Mouse (Mus musculus): ENCODE measurements around the gene Pla2g5. TPM values are rescaled to one million over a fixed set of nuclear protein-coding genes. Genes with fewer than 3 reads are reported as not detected.
"Not testable (repeated sequence)": the region's sequence is repeated elsewhere in the genome, so short reads cannot be mapped to it uniquely, and the experiment has no call there.

Gene Pla2g5
- total RNA-seq, 4 experiments from 2014 or later, result 1.8 to 4.8 (median 3.0) TPM

- no peak for DNase-seq (ENCODE audit: low spot score in 2 of 2)
Measured at GRCm38 (mm10) chr4:138858446-138858845, 4.8 kb downstream of the Pla2g5 start.

- DNase-seq (ENCODE audit: low spot score in 2 of 2), result no peak
Measured at GRCm38 (mm10) chr4:138857576-138857975, 5.7 kb downstream of the Pla2g5 start.

GRCm38 (mm10) chr4:138856491-138856890 lies 6.8 kb downstream of the Pla2g5 start:
- DNase-seq (ENCODE audit: low spot score in 2 of 2), result peak; percentile 37 to 60

GRCm38 (mm10) chr4:138855092-138855632 lies 8.1 kb downstream of the Pla2g5 start:
- no peak for DNase-seq (ENCODE audit: low spot score in 2 of 2)

GRCm38 (mm10) chr4:138852961-138853360 lies 10.3 kb downstream of the Pla2g5 start:
- no peak for DNase-seq (ENCODE audit: low spot score in 2 of 2)

- peak in 1 of 2 experiments; percentile 82 for DNase-seq (ENCODE audit: low spot score in 2 of 2)
Measured at GRCm38 (mm10) chr4:138851463-138851862, 11.8 kb downstream of the Pla2g5 start.

GRCm38 (mm10) chr4:138841386-138841785 lies 21.9 kb downstream of the Pla2g5 start:
- peak; percentile 48 to 90 for DNase-seq (ENCODE audit: low spot score in 2 of 2)

GRCm38 (mm10) chr4:138840726-138841125 lies 22.6 kb downstream of the Pla2g5 start:
- DNase-seq (ENCODE audit: low spot score in 2 of 2), result no peak

- DNase-seq (ENCODE audit: low spot score in 2 of 2), result no peak
Measured at GRCm38 (mm10) chr4:138839806-138840205, 23.5 kb downstream of the Pla2g5 start.

- no peak for DNase-seq (ENCODE audit: low spot score in 2 of 2)
Measured at GRCm38 (mm10) chr4:138827147-138827546, 36.1 kb downstream of the Pla2g5 start.

GRCm38 (mm10) chr4:138825751-138826567 lies 37.3 kb downstream of the Pla2g5 start:
- no peak for DNase-seq (ENCODE audit: low spot score in 2 of 2)

GRCm38 (mm10) chr4:138824660-138825059 lies 38.6 kb downstream of the Pla2g5 start:
- no peak for DNase-seq (ENCODE audit: low spot score in 2 of 2)

GRCm38 (mm10) chr4:138824161-138824560 lies 39.1 kb downstream of the Pla2g5 start:
- DNase-seq (ENCODE audit: low spot score in 2 of 2), result not testable (repeated sequence)

- no peak for DNase-seq (ENCODE audit: low spot score in 2 of 2)
Measured at GRCm38 (mm10) chr4:138821036-138821435, 42.2 kb downstream of the Pla2g5 start.

- no peak for DNase-seq (ENCODE audit: low spot score in 2 of 2)
Measured at GRCm38 (mm10) chr4:138819101-138819500, 44.2 kb downstream of the Pla2g5 start.

GRCm38 (mm10) chr4:138817736-138818135 lies 45.5 kb downstream of the Pla2g5 start:
- no peak for DNase-seq (ENCODE audit: low spot score in 2 of 2)

GRCm38 (mm10) chr4:138816166-138816565 lies 47.1 kb downstream of the Pla2g5 start:
- DNase-seq (ENCODE audit: low spot score in 2 of 2), result no peak

GRCm38 (mm10) chr4:138806920-138807541 lies 56.3 kb downstream of the Pla2g5 start:
- no peak for DNase-seq (ENCODE audit: low spot score in 2 of 2)

GRCm38 (mm10) chr4:138806160-138806559 lies 57.1 kb downstream of the Pla2g5 start:
- no peak for DNase-seq (ENCODE audit: low spot score in 2 of 2)

GRCm38 (mm10) chr4:138805248-138805647 lies 58.0 kb downstream of the Pla2g5 start:
- DNase-seq (ENCODE audit: low spot score in 2 of 2), result no peak

- no peak for DNase-seq (ENCODE audit: low spot score in 2 of 2)
Measured at GRCm38 (mm10) chr4:138802917-138803316, 60.4 kb downstream of the Pla2g5 start.

- peak in 1 of 2 experiments; percentile 81 for DNase-seq (ENCODE audit: low spot score in 2 of 2)
Measured at GRCm38 (mm10) chr4:138801631-138802030, 61.7 kb downstream of the Pla2g5 start.
